20 mouse cellular contexts compared by ENCODE assay signal in genomic region chr2:24926965-24927358, GRCm38 (mm10). TPM values are rescaled to one million over a fixed set of nuclear protein-coding genes. Genes with fewer than 3 reads are reported as not detected.
A peak's percentile ranks its signal among the peaks of the same experiment; 100 is the strongest.
DNase-seq lines count a peak whose midpoint lies in the region; ATAC-seq and TF ChIP-seq lines count a peak whose summit lies in the region.
"Had no signal": no experiment of that assay in that cellular context is flagged by ENCODE, and none has a peak within 500 bp of the region (broad histone marks: within the 10 kb centered on the region; RNA-seq: fewer than 3 reads in every experiment).

No protein-coding gene starts in this region.

- no peak overlapping the region for H3K9ac ChIP-seq in liver, postnatal 0 days (replicated peaks)
- H3K9ac ChIP-seq in stomach, embryonic 14.5 days (replicated peaks; ENCODE audit: low read depth, low read length), result no peak overlapping the region; the same call in 1 of the 2 replicates
- H3K9ac ChIP-seq in hindbrain, postnatal 0 days (replicated peaks; ENCODE audit: low read length), result no peak overlapping the region
- H3K9ac ChIP-seq: heart, embryonic 15.5 days; hindbrain, embryonic 15.5 days; limb, embryonic 15.5 days; neural tube, embryonic 12.5 days had no signal

- H3K4me2 ChIP-seq in liver, postnatal 0 days (ENCODE audit: low read depth, low read length), result 0 out of 2 replicates have a peak overlapping the region, but pooled peaks have one; percentile 6
- no peak overlapping the region for H3K4me2 ChIP-seq in stomach, embryonic 14.5 days (replicated peaks; ENCODE audit: low read depth, low read length)
- H3K4me2 ChIP-seq in hindbrain, postnatal 0 days (ENCODE audit: low read depth, low read length), result no peak overlapping the region
- H3K4me2 ChIP-seq: heart, embryonic 15.5 days; hindbrain, embryonic 15.5 days; limb, embryonic 15.5 days; neural tube, embryonic 12.5 days had no signal

- no peak for TF ChIP-seq EP300 in liver, postnatal 0 days (IDR thresholded peaks at IDR 0.05; ENCODE audit: low read depth)

- no peak overlapping the region for H3K27ac ChIP-seq in liver, postnatal 0 days (ENCODE audit: low read depth)
- H3K27ac ChIP-seq in stomach, embryonic 14.5 days (ENCODE audit: low read length), result peak overlapping the region; percentile 33; the same call in 1 of the 2 replicates
- H3K27ac ChIP-seq in hindbrain, postnatal 0 days, result no peak overlapping the region
- H3K27ac ChIP-seq: hindbrain, embryonic 15.5 days; limb, embryonic 15.5 days; neural tube, embryonic 12.5 days had no signal

- TF ChIP-seq CTCF in liver, postnatal 0 days (IDR thresholded peaks at IDR 0.05; ENCODE audit: low read depth), result no peak
- TF ChIP-seq CTCF in hindbrain, postnatal 0 days (IDR thresholded peaks at IDR 0.05; ENCODE audit: low read depth), result no peak

- no peak overlapping the region for H3K4me3 ChIP-seq in liver, postnatal 0 days (ENCODE audit: low read depth, low read length)
- H3K4me3 ChIP-seq in stomach, embryonic 14.5 days (ENCODE audit: low read depth, low read length), result no peak overlapping the region
- no peak overlapping the region for H3K4me3 ChIP-seq in hindbrain, postnatal 0 days (ENCODE audit: low read length)
- H3K4me3 ChIP-seq: erythroblast, embryonic 14.5 days; heart, embryonic 15.5 days; hindbrain, embryonic 15.5 days; limb, embryonic 15.5 days; midbrain, embryonic 10.5 days; neural tube, embryonic 12.5 days had no signal

- peak; percentile 90 for DNase-seq in heart, adult 11 months
- no peak for DNase-seq in heart, postnatal 25 days (ENCODE audit: low spot score)
- DNase-seq in liver, postnatal 0 days, result no peak
- DNase-seq in liver, result no peak
- DNase-seq in hindbrain, postnatal 0 days (ENCODE audit: low spot score), result no peak
- DNase-seq: adrenal gland, adult 8-10 months; cerebellum, adult 11 months; layer of hippocampus, postnatal 36 days; thymus, postnatal 4 days had no signal

- H3K4me1 ChIP-seq in liver, postnatal 0 days (ENCODE audit: insufficient read depth), result peaks cover 8% of the 10 kb centered on the region
- H3K4me1 ChIP-seq in stomach, embryonic 14.5 days (ENCODE audit: control insufficient read depth, insufficient read depth, low read length), result no peaks in the 10 kb centered on the region; the same call in 1 of the 2 replicates
- no peaks in the 10 kb centered on the region for H3K4me1 ChIP-seq in hindbrain, postnatal 0 days (ENCODE audit: insufficient read depth, low read length)
- H3K4me1 ChIP-seq: hindbrain, embryonic 15.5 days; midbrain, embryonic 10.5 days; neural tube, embryonic 12.5 days had no signal

- intact Hi-C loops in heart, postnatal 25 days (cut with DNase I), result no loop called here

- H3K27me3 ChIP-seq in liver, postnatal 0 days (ENCODE audit: insufficient read depth, low read length), result no peaks in the 10 kb centered on the region
- no peaks in the 10 kb centered on the region for H3K27me3 ChIP-seq in stomach, embryonic 14.5 days (ENCODE audit: control insufficient read depth, insufficient read depth, low read length)
- no peaks in the 10 kb centered on the region for H3K27me3 ChIP-seq in hindbrain, postnatal 0 days (ENCODE audit: insufficient read depth, low read length)
- H3K27me3 ChIP-seq: CH12.LX; heart, embryonic 15.5 days; hindbrain, embryonic 15.5 days; limb, embryonic 15.5 days; neural tube, embryonic 12.5 days had no signal

- no peak for ATAC-seq in liver, postnatal 0 days
- peak; percentile 46 to 54; a peak in 3 of 4 replicates for ATAC-seq in hematopoietic stem cell, adult 5-6 weeks (replicated peaks in 1 of 2; ENCODE audit: insufficient read depth in 1 of 2, low FRiP score in 2 of 2, low TSS enrichment in 1 of 2, low read depth in 1 of 2, poor library complexity in 2 of 2, severe bottlenecking in 2 of 2)
- no peak for ATAC-seq in stomach, embryonic 14.5 days (ENCODE audit: insufficient number of reproducible peaks, insufficient read depth, low FRiP score, low read depth)
- ATAC-seq in frontal cortex, adult (ENCODE audit: low TSS enrichment), result no peak
- ATAC-seq in hindbrain, postnatal 0 days, result no peak
- ATAC-seq: forebrain, embryonic 14.5 days had no signal

- H3K9me3 ChIP-seq in liver, postnatal 0 days (ENCODE audit: low read length), result no peaks in the 10 kb centered on the region
- H3K9me3 ChIP-seq in stomach, embryonic 14.5 days (ENCODE audit: control insufficient read depth, low read depth, low read length), result no peaks in the 10 kb centered on the region
- H3K9me3 ChIP-seq in hindbrain, postnatal 0 days (ENCODE audit: low read length), result no peaks in the 10 kb centered on the region
- H3K9me3 ChIP-seq: heart, embryonic 15.5 days; hindbrain, embryonic 15.5 days; limb, embryonic 15.5 days; midbrain, embryonic 10.5 days; neural tube, embryonic 12.5 days had no signal

- H3K36me3 ChIP-seq in liver, postnatal 0 days (replicated peaks; ENCODE audit: insufficient read depth, low read length), result peaks cover 3% of the 10 kb centered on the region; the same call in 1 of the 2 replicates
- no peaks in the 10 kb centered on the region; the same call in none of the 2 replicates for H3K36me3 ChIP-seq in stomach, embryonic 14.5 days (ENCODE audit: control insufficient read depth, insufficient read depth, low read length)
- H3K36me3 ChIP-seq in hindbrain, postnatal 0 days (ENCODE audit: insufficient read depth, low read length), result peaks cover 9% of the 10 kb centered on the region; the same call in 1 of the 2 replicates
- H3K36me3 ChIP-seq: heart, embryonic 15.5 days; midbrain, embryonic 10.5 days; neural tube, embryonic 12.5 days had no signal

- 42% methylated on average over 7 of the region's 7 CpGs for WGBS in liver, postnatal 0 days (ENCODE audit: insufficient replicate concordance)
- WGBS in stomach, embryonic 14.5 days, result 65% methylated on average over 7 of the region's 7 CpGs
- 80% methylated on average over 7 of the region's 7 CpGs for WGBS in hindbrain, postnatal 0 days

RNA-seq across cellular contexts. Expression of gene Ehmt1, which starts 7.5 kb away (rescaled TPM):
- total RNA-seq in heart, postnatal 25 days (2021), result 10 to 100 TPM; 31.6 to 36.5 TPM
- polyA plus RNA-seq in liver, postnatal 0 days (2015; fragmentation: Nextera tagmentation; extraction: Ambion mirVana), result 9.1 and 12.3 TPM in 2 replicates
- total RNA-seq in hematopoietic stem cell, adult 5-6 weeks (2017), result 136 and 149 TPM in 2 replicates
- 91.2 and 95.9 TPM in 2 replicates for polyA plus RNA-seq in stomach, embryonic 14.5 days (2014; fragmentation: Nextera tagmentation; extraction: Ambion mirVana)
- total RNA-seq in hindbrain, postnatal 0 days (2014; rRNA removed), result 52.0 and 79.8 TPM in 2 replicates
- polyA plus RNA-seq in hindbrain, postnatal 0 days (2015; fragmentation: Nextera tagmentation; extraction: Ambion mirVana), result 61.8 and 63.1 TPM in 2 replicates

RNA-seq across cellular contexts. Expression of gene Arrdc1, which starts 8.1 kb away (rescaled TPM):
- total RNA-seq in heart, postnatal 25 days (2021), result 1 to 10 TPM; 5.3 to 6.6 TPM
- 16.2 and 16.7 TPM in 2 replicates for polyA plus RNA-seq in liver, postnatal 0 days (2015; fragmentation: Nextera tagmentation; extraction: Ambion mirVana)
- 89.9 and 103 TPM in 2 replicates for total RNA-seq in hematopoietic stem cell, adult 5-6 weeks (2017)
- 72.4 and 80.5 TPM in 2 replicates for polyA plus RNA-seq in stomach, embryonic 14.5 days (2014; fragmentation: Nextera tagmentation; extraction: Ambion mirVana)
- total RNA-seq in hindbrain, postnatal 0 days (2014; rRNA removed), result 78.8 and 80.7 TPM in 2 replicates
- polyA plus RNA-seq in hindbrain, postnatal 0 days (2015; fragmentation: Nextera tagmentation; extraction: Ambion mirVana), result 39.8 and 41.9 TPM in 2 replicates

RNA-seq across cellular contexts. Expression of gene Zmynd19, which starts 22.6 kb away (rescaled TPM):
- 10 to 100 TPM; 16.7 to 16.8 TPM for total RNA-seq in heart, postnatal 25 days (2021)
- polyA plus RNA-seq in liver, postnatal 0 days (2015; fragmentation: Nextera tagmentation; extraction: Ambion mirVana), result 6.2 and 6.5 TPM in 2 replicates
- total RNA-seq in hematopoietic stem cell, adult 5-6 weeks (2017), result 39.8 and 53.3 TPM in 2 replicates
- polyA plus RNA-seq in stomach, embryonic 14.5 days (2014; fragmentation: Nextera tagmentation; extraction: Ambion mirVana), result 6.3 and 8.1 TPM in 2 replicates
- 23.2 and 25.6 TPM in 2 replicates for total RNA-seq in hindbrain, postnatal 0 days (2014; rRNA removed)
- polyA plus RNA-seq in hindbrain, postnatal 0 days (2015; fragmentation: Nextera tagmentation; extraction: Ambion mirVana), result 19.2 and 21.0 TPM in 2 replicates

RNA-seq across cellular contexts. Expression of gene Dph7, which starts 35.2 kb away (rescaled TPM):
- total RNA-seq in heart, postnatal 25 days (2021), result 1 to 10 TPM; 3.3 to 4.0 TPM
- 6.4 and 7.0 TPM in 2 replicates for polyA plus RNA-seq in liver, postnatal 0 days (2015; fragmentation: Nextera tagmentation; extraction: Ambion mirVana)
- 22.3 and 28.9 TPM in 2 replicates for total RNA-seq in hematopoietic stem cell, adult 5-6 weeks (2017)
- 25.4 and 28.6 TPM in 2 replicates for polyA plus RNA-seq in stomach, embryonic 14.5 days (2014; fragmentation: Nextera tagmentation; extraction: Ambion mirVana)
- total RNA-seq in hindbrain, postnatal 0 days (2014; rRNA removed), result 38.9 and 45.8 TPM in 2 replicates
- polyA plus RNA-seq in hindbrain, postnatal 0 days (2015; fragmentation: Nextera tagmentation; extraction: Ambion mirVana), result 32.1 and 35.7 TPM in 2 replicates

RNA-seq across cellular contexts. Expression of gene Mrpl41, which starts 47.9 kb away (rescaled TPM):
- 100 to 1,000 TPM in 1 of 2 experiments, 10 to 100 TPM in 1; 98.7 to 101 TPM for total RNA-seq in heart, postnatal 25 days (2021)
- polyA plus RNA-seq in liver, postnatal 0 days (2015; fragmentation: Nextera tagmentation; extraction: Ambion mirVana), result 81.8 and 83.1 TPM in 2 replicates
- 67.4 and 81.5 TPM in 2 replicates for total RNA-seq in hematopoietic stem cell, adult 5-6 weeks (2017)
- 114 and 129 TPM in 2 replicates for polyA plus RNA-seq in stomach, embryonic 14.5 days (2014; fragmentation: Nextera tagmentation; extraction: Ambion mirVana)
- total RNA-seq in hindbrain, postnatal 0 days (2014; rRNA removed), result 52.0 and 52.7 TPM in 2 replicates
- 197 and 201 TPM in 2 replicates for polyA plus RNA-seq in hindbrain, postnatal 0 days (2015; fragmentation: Nextera tagmentation; extraction: Ambion mirVana)

Comparison
In these comparisons a context has a peak if more than half of its experiments do, and no peak if none do; other contexts are left out.
1. ATAC-seq: peak in hematopoietic stem cell, adult 5-6 weeks (2 of 2); none in liver, postnatal 0 days (single experiment), stomach, embryonic 14.5 days (single experiment), frontal cortex, adult (single experiment) and hindbrain, postnatal 0 days (single experiment).
2. RNA of gene Arrdc1, which starts 8.1 kb away (total RNA-seq): 89.9 to 103 TPM in hematopoietic stem cell, adult 5-6 weeks and 78.8 to 80.7 TPM in hindbrain, postnatal 0 days; 5.3 to 6.6 TPM in heart, postnatal 25 days; every median in the first group is over 10 times any median in the second.